Mouse (Mus musculus) fibroblast of lung, adult 2 months (primary cell): Measurements from ENCODE around the gene Taar6.

Source experiments
- DNase-seq: peaks from one replicate; pipeline ENCODE4 v3.0.0-alpha.2; 2011; ENCODE audit warnings: low read depth

The Taar6 gene

DNA sequence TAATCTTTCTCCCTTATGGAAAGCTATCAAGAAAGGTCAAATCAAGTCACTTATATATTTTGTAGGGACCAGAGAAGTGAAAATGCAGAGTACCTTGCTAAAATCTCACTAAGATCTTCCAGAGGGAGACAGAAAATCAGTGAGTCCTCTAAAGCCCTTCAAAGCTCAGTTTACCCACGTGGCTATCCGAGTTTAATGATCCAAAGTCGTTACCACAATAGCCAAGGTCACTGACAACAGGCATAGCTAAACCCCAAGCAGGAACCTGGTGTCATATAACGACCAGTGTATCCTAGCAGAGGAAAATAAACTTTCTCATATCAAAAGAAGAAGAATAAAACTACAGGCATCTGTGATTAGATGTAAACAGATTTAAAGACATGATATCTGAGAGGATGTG, 47.8 kb downstream of the Taar6 start:
- no peak for DNase-seq
